10 mouse cellular contexts compared by ENCODE assay signal in genomic region chr11:105467266-105467665, GRCm38 (mm10). TPM values are rescaled to one million over a fixed set of nuclear protein-coding genes. Genes with fewer than 3 reads are reported as not detected.
DNase-seq lines count a peak whose midpoint lies in the region; ATAC-seq and TF ChIP-seq lines count a peak whose summit lies in the region.
"Had no signal": no experiment of that assay in that cellular context is flagged by ENCODE, and none has a peak within 500 bp of the region (broad histone marks: within the 10 kb centered on the region; RNA-seq: fewer than 3 reads in every experiment).

No protein-coding gene starts in this region.

- no peaks in the 10 kb centered on the region for H3K27me3 ChIP-seq in limb, embryonic 12.5 days
- no peaks in the 10 kb centered on the region for H3K27me3 ChIP-seq in forebrain, postnatal 0 days (ENCODE audit: insufficient read depth, low read length)

- no peak for ATAC-seq in limb, embryonic 12.5 days (ENCODE audit: insufficient number of reproducible peaks, insufficient read depth, low FRiP score, low TSS enrichment, low read depth)
- no peak for ATAC-seq in forebrain, postnatal 0 days

- H3K4me2 ChIP-seq in limb, embryonic 12.5 days = no peak overlapping the region
- no peak overlapping the region for H3K4me2 ChIP-seq in forebrain, postnatal 0 days (ENCODE audit: low read depth)

- no peak for DNase-seq in layer of hippocampus, adult 2 months (ENCODE audit: low spot score in 2 of 2)
- no peak for DNase-seq in layer of hippocampus, adult 9-11 months
- DNase-seq in MN1 (ENCODE audit: low spot score) = peak; percentile 39
- DNase-seq in cerebellum, postnatal 14 days = no peak
- no peak for DNase-seq in forebrain, postnatal 0 days
- DNase-seq: kidney, postnatal 25 days had no signal

- H3K27ac ChIP-seq in layer of hippocampus, adult 2 months = peak overlapping the region; percentile 14; the same call in 1 of the 2 replicates
- peak overlapping the region; percentile 13; the same call in 1 of the 2 replicates for H3K27ac ChIP-seq in brown adipose tissue, adult 24 weeks (replicated peaks; ENCODE audit: low read depth, low read length)
- peak overlapping the region; percentile 20; the same call in 1 of the 2 replicates for H3K27ac ChIP-seq in limb, embryonic 12.5 days
- no peak overlapping the region for H3K27ac ChIP-seq in forebrain, postnatal 0 days (ENCODE audit: low read depth, low read length)
- H3K27ac ChIP-seq: heart, adult 2 months had no signal

- H3K9me3 ChIP-seq in limb, embryonic 12.5 days = no peaks in the 10 kb centered on the region
- H3K9me3 ChIP-seq in forebrain, postnatal 0 days (ENCODE audit: low read length) = no peaks in the 10 kb centered on the region

- TF ChIP-seq CTCF in layer of hippocampus, adult 2 months (conservative IDR thresholded peaks at IDR 0.05) = no peak
- no peak for TF ChIP-seq CTCF in forebrain, postnatal 0 days (IDR thresholded peaks at IDR 0.05; ENCODE audit: low read depth)

- H3K4me3 ChIP-seq in layer of hippocampus, adult 2 months = no peak overlapping the region
- no peak overlapping the region for H3K4me3 ChIP-seq in brown adipose tissue, adult 24 weeks (ENCODE audit: insufficient read depth, low read depth, low read length)
- no peak overlapping the region for H3K4me3 ChIP-seq in limb, embryonic 12.5 days (replicated peaks)
- H3K4me3 ChIP-seq in forebrain, postnatal 0 days (ENCODE audit: low read depth, low read length) = no peak overlapping the region
- H3K4me3 ChIP-seq: heart, adult 2 months had no signal

- H3K36me3 ChIP-seq in limb, embryonic 12.5 days = no peaks in the 10 kb centered on the region
- H3K36me3 ChIP-seq in forebrain, postnatal 0 days (ENCODE audit: insufficient read depth) = no peaks in the 10 kb centered on the region

- WGBS in limb, embryonic 12.5 days = 49% methylated on average over 9 of the region's 9 CpGs
- WGBS in forebrain, postnatal 0 days = 31% methylated on average over 9 of the region's 9 CpGs

- peaks cover 3% of the 10 kb centered on the region; the same call in 1 of the 2 replicates for H3K4me1 ChIP-seq in brown adipose tissue, adult 24 weeks (ENCODE audit: control insufficient read depth, insufficient read depth, insufficient read length, low read length)
- H3K4me1 ChIP-seq in limb, embryonic 12.5 days (replicated peaks) = peaks cover 14% of the 10 kb centered on the region; the same call in 1 of the 2 replicates
- peaks cover 9% of the 10 kb centered on the region for H3K4me1 ChIP-seq in forebrain, postnatal 0 days (ENCODE audit: insufficient read depth)

- no peak overlapping the region for H3K9ac ChIP-seq in limb, embryonic 12.5 days (replicated peaks)
- no peak overlapping the region for H3K9ac ChIP-seq in forebrain, postnatal 0 days

RNA-seq across cellular contexts. Expression of gene March10, which starts 10.7 kb away (rescaled TPM):
- total RNA-seq in layer of hippocampus, adult 2 months (2021) = under 1 TPM; 0.79 to 0.87 TPM
- polyA plus RNA-seq in brown adipose tissue, adult 24 weeks (2012; ENCODE audit: insufficient read depth, insufficient read length, missing spikeins) = not detected in 2 replicates
- 0.32 TPM in 1 of 2 replicates, not detected in the other for polyA plus RNA-seq in limb, embryonic 12.5 days (2016; fragmentation: Nextera tagmentation; extraction: Ambion mirVana)
- total RNA-seq in forebrain, postnatal 0 days (2014; rRNA removed) = 0.38 TPM in 2 replicates
- 0.36 and 0.58 TPM in 2 replicates for polyA plus RNA-seq in forebrain, postnatal 0 days (2015; fragmentation: Nextera tagmentation; extraction: Ambion mirVana)
- total RNA-seq: heart, adult 2 months had no signal
- polyA plus RNA-seq: liver, embryonic 16.5 days had no signal
